Mouse (Mus musculus) cerebellum, adult 2 months (tissue): ENCODE data around the gene Fkrp. TPM values are rescaled to one million over a fixed set of nuclear protein-coding genes. Genes with fewer than 3 reads are reported as not detected.

ENCODE experiments used
- DNase-seq, 2 experiments: peaks; one replicate each; pipeline ENCODE4 v3.0.0; 2021
- H3K27ac ChIP-seq: fragments of 200-500 bp; 2 replicates; pipeline ENCODE4 v1.5.1; 2012; ENCODE audit warnings: low read length, control low read depth, inconsistent platforms; ENCODE audit not compliant: insufficient read depth
- H3K27me3 ChIP-seq: fragments of 200-500 bp; 2 replicates; pipeline ENCODE4 v1.6.1; 2012; ENCODE audit warnings: inconsistent platforms, mild to moderate bottlenecking, low read length, moderate library complexity; ENCODE audit not compliant: control insufficient read depth, insufficient read depth
- H3K4me1 ChIP-seq: fragments of 200-500 bp; 2 replicates; pipeline ENCODE4 v1.6.1; 2011; ENCODE audit warnings: low read length; ENCODE audit not compliant: control insufficient read depth, insufficient read depth
- H3K4me3 ChIP-seq: fragments of 200-500 bp; replicated peaks from 2 replicates; pipeline ENCODE3; 2011; ENCODE audit warnings: mild to moderate bottlenecking, low read depth, low read length, control low read depth; ENCODE audit not compliant: insufficient read depth
- CTCF ChIP-seq: fragments of 200-500 bp; IDR thresholded peaks from 2 replicates; pipeline ENCODE4 v1.5.1; 2011; ENCODE audit warnings: low read depth, mild to moderate bottlenecking, control low read depth, low read length, moderate library complexity, borderline replicate concordance; ENCODE audit not compliant: insufficient read depth
- POLR2A ChIP-seq: fragments of 200-500 bp; IDR thresholded peaks from 2 replicates; pipeline ENCODE4 v1.6.1; 2011; ENCODE audit warnings: low read length, control low read depth, borderline replicate concordance; ENCODE audit not compliant: insufficient read depth
- WGBS: fragments of 180-500 bp; shearing (Covaris S2); methylation state at CpG from one replicate; pipeline ENCODE4 v1.1.7; 2018; 5-methylcytosine and 5-hydroxymethylcytosine counted together
- polyA plus RNA-seq: library from polyadenylated mRNA; depleted of rRNA; stranded (reverse); fragments of >200 nt; gene quantifications from 2 replicates; pipeline ENCODE4 v1.2.3, GENCODE M21; 2012; rRNA removed

The Fkrp gene
- 38.6 and 38.9 TPM in 2 replicates for polyA plus RNA-seq

- peak; percentile 64 to 81 for DNase-seq
- TF ChIP-seq CTCF (no peak), POLR2A (0 out of 2 replicates have a peak, but pooled peaks have one; percentile 5)
- peak within 1 kb of the TSS; percentile 81 for H3K27ac ChIP-seq
- H3K27me3 ChIP-seq = no peaks in the 10 kb centered on the region
- H3K4me1 ChIP-seq = peaks cover 25% of the 10 kb centered on the region
- peak within 1 kb of the TSS; percentile 90 for H3K4me3 ChIP-seq
- WGBS = under 1% methylated on average over 63 of the region's 64 CpGs
Observed at GRCm38 (mm10) chr7:16816475-16817122, at the start of gene Fkrp. Fkrp (minus strand) TSS chr7:16816732.

DNA sequence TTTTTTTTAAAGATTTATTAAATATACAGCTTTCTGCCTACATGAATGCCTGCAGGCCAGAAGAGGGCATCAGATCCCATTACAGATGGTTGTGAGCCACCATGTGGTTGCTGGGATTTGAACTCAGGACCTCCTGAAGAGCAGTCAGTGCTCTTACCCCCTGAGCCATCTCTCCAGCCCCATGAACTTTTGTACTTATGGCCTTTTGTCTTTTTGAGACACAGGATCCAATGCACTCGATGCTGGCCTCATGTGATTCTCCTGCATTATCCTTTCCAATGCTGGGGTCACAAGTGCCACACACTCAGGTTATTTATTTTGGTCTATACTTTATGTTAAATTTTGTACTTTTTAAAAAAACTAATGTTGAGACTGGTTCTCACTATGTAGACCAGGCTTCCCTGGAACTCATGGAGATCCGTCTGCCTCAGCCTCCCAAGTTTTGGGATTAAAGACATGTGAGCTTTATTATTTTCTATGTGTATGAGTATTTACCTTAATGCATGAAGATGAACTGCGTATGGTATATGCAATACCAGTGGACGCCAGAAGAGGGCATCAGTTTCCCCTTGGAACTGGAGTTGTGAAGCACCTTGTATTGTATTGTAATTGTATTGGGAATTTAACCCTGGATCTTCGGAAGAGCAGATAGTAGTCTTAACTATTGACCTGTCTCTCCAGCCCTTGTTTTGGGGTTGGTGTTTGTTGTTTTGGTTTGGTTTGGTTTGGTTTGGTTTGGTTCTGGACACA lies 43.5 kb upstream of the Fkrp start:
- no peak overlapping the region for H3K4me3 ChIP-seq
- no peaks in the 10 kb centered on the region for H3K27me3 ChIP-seq
- H3K4me1 ChIP-seq = no peaks in the 10 kb centered on the region
- 23% methylated on average over 5 of the region's 5 CpGs for WGBS
- no peak overlapping the region for H3K27ac ChIP-seq
- TF ChIP-seq POLR2A (no peak), CTCF (peak; percentile 38; the same call in 1 of the 2 replicates)
- DNase-seq = peak; percentile 53 to 70

DNA sequence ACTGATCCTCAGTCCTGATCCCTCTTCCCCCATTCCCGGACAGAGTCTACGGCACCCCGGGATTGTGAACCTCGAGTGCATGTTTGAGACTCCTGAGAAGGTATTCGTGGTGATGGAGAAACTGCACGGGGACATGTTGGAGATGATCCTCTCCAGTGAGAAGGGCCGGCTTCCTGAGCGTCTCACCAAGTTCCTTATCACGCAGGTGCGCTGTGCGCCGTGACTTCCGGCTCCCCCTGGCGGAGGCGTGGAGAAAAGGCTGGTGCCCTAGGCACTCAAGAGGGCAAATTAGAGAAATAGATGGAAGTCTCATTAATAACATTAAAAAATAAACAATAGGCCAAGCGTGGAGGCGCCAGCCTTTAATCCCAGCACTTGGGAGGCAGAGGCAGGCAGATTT lies 41.8 kb upstream of the Fkrp start:
- TF ChIP-seq CTCF = peak; percentile 72
- TF ChIP-seq POLR2A = no peak
- 21% methylated on average over 17 of the region's 17 CpGs for WGBS
- Histone ChIP-seq H3K27me3 (no peaks in the 10 kb centered on the region), H3K4me3 (peak overlapping the region; percentile 48), H3K4me1 (no peaks in the 10 kb centered on the region), H3K27ac (no peak overlapping the region)
- peak; percentile 52 to 65 for DNase-seq

DNA sequence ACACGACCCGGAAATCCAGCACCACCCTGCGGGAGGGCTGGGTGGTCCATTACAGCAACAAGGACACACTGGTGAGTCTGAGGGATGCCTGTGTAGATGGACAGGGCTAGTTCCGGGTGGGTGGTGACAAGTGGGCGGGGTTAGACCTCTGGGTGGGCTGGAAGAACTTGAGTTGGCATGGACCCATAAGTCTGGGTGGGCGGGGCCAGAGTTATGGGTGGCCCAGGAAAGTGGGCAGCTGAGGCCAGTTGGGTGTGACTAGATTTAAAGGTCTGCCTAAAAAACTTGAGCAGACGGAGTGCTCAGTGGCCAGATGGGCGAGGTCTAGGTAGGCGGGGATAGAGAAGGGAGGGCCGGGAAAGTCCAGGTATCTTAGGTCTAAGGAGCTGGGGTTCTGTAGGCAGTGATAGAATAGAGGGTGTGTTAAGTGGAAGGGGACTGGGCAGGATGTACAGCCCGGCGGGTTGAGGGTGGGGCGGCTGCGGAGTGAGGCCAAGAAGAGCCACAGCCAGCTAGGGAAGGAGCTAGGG lies 36.8 kb upstream of the Fkrp start:
- H3K4me1 ChIP-seq = no peaks in the 10 kb centered on the region; the same call in 1 of the 2 replicates
- H3K27ac ChIP-seq = no peak overlapping the region
- WGBS = 68% methylated on average over 14 of the region's 14 CpGs

DNA sequence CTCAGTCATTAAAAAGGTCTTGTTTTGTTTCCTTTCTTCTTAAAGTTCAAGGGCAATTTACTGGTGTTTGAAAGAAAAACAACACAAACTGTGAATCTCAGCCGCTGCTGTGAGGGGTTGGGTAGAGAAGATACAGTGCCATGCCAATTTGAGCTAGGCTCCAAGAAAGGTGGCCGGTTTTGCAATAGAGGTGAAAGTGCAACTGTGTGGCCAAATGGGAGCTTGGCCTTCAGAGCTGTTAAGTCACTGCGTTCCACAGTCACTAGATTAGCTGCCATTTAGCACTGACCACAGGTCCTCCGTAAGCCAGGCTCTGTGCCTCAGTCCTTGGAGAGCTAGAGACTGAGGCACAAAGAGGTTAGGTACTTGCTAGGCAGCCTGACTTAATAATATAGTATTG lies 35.1 kb upstream of the Fkrp start:
- Histone ChIP-seq H3K27ac (no peak overlapping the region), H3K4me1 (no peaks in the 10 kb centered on the region; the same call in 1 of the 2 replicates), H3K4me3 (no peak overlapping the region), H3K27me3 (no peaks in the 10 kb centered on the region)
- WGBS = 93% methylated on average over 4 of the region's 4 CpGs
- TF ChIP-seq CTCF = no peak
- TF ChIP-seq POLR2A = no peak
- DNase-seq = no peak

More for the DNA sequence above, 36.8 kb upstream of the Fkrp start:
- Histone ChIP-seq H3K27me3 (no peaks in the 10 kb centered on the region), H3K4me3 (no peak overlapping the region)
- DNase-seq = no peak
- TF ChIP-seq CTCF (no peak), POLR2A (no peak)

- no peak overlapping the region for H3K27ac ChIP-seq
- DNase-seq = peak; percentile 75 to 81
- TF ChIP-seq CTCF = peak; percentile 53
- TF ChIP-seq POLR2A = no peak
- 15% methylated on average over 17 of the region's 17 CpGs for WGBS
- peak overlapping the region; percentile 24 for H3K4me3 ChIP-seq
- H3K4me1 ChIP-seq = no peaks in the 10 kb centered on the region; the same call in 1 of the 2 replicates
- no peaks in the 10 kb centered on the region for H3K27me3 ChIP-seq
Observed at GRCm38 (mm10) chr7:16848579-16848978, 32.0 kb upstream of the Fkrp start.

DNA sequence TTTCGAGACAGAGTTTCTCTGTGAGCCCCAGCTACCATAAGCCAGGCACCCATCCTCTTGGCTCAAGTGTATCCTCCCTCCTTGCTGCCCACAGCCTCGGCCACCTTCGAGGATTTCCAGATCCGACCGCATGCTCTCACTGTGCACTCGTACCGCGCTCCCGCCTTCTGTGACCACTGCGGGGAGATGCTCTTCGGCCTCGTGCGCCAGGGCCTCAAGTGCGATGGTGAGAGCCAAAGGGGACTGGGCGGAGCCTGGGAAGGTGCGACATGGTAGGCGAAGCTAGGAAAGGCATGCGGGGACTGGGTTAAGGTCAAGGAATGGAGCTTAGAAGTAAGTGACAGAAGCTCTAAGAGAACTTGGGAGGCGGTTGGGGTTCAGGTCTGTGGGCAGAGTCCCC lies 31.0 kb upstream of the Fkrp start:
- Histone ChIP-seq H3K4me1 (no peaks in the 10 kb centered on the region; the same call in 1 of the 2 replicates), H3K27ac (no peak overlapping the region), H3K27me3 (no peaks in the 10 kb centered on the region), H3K4me3 (no peak overlapping the region)
- WGBS = 85% methylated on average over 19 of the region's 19 CpGs
- no peak for TF ChIP-seq CTCF
- TF ChIP-seq POLR2A = no peak
- no peak for DNase-seq

GRCm38 (mm10) chr7:16846775-16847174 lies 30.2 kb upstream of the Fkrp start:
- H3K4me1 ChIP-seq = no peaks in the 10 kb centered on the region; the same call in 1 of the 2 replicates
- H3K27me3 ChIP-seq = no peaks in the 10 kb centered on the region
- no peak for DNase-seq
- TF ChIP-seq CTCF = no peak
- TF ChIP-seq POLR2A = no peak
- no peak overlapping the region for H3K4me3 ChIP-seq
- H3K27ac ChIP-seq = no peak overlapping the region
- WGBS = 94% methylated on average over 5 of the region's 5 CpGs
